Mouse (Mus musculus) embryonic facial prominence, embryonic 13.5 days (tissue): Measurements from ENCODE around the gene Slc16a10. TPM values are rescaled to one million over a fixed set of nuclear protein-coding genes. Genes with fewer than 3 reads are reported as not detected.

Experiments used
- ATAC-seq: fragments of 200-750 bp; cut with Nextera tagmentation; 2 replicates; pipeline ENCODE4 v1.8.0; 2017; ENCODE audit warnings: low read depth; ENCODE audit not compliant: insufficient number of reproducible peaks, insufficient read depth, low FRiP score, low TSS enrichment
- H3K27ac ChIP-seq: fragments of 300-500 bp; sonication (generic); 2 replicates; pipeline ENCODE4 v1.5.1; 2015; ENCODE audit warnings: moderate library complexity, mild to moderate bottlenecking, inconsistent platforms
- H3K27me3 ChIP-seq: fragments of 300-500 bp; sonication (generic); 2 replicates; pipeline ENCODE4 v1.6.1; 2015; ENCODE audit warnings: mild to moderate bottlenecking, inconsistent platforms
- H3K36me3 ChIP-seq: fragments of 300-500 bp; sonication (generic); 2 replicates; pipeline ENCODE4 v1.6.1; 2015; ENCODE audit warnings: mild to moderate bottlenecking, inconsistent platforms
- H3K4me1 ChIP-seq: fragments of 300-500 bp; sonication (generic); 2 replicates; pipeline ENCODE4 v1.6.1; 2015; ENCODE audit warnings: inconsistent platforms
- H3K4me2 ChIP-seq: fragments of 300-500 bp; sonication (generic); 2 replicates; pipeline ENCODE4 v1.6.1; 2015; ENCODE audit warnings: moderate library complexity, mild to moderate bottlenecking, inconsistent platforms
- H3K4me3 ChIP-seq: fragments of 300-500 bp; sonication (generic); 2 replicates; pipeline ENCODE4 v1.5.1; 2015; ENCODE audit warnings: mild to moderate bottlenecking, inconsistent platforms
- H3K9ac ChIP-seq: fragments of 300-500 bp; sonication (generic); 2 replicates; pipeline ENCODE4 v1.6.1; 2015; ENCODE audit warnings: mild to moderate bottlenecking, inconsistent platforms
- H3K9me3 ChIP-seq: fragments of 300-500 bp; sonication (generic); 2 replicates; pipeline ENCODE4 v1.6.1; 2016; ENCODE audit warnings: inconsistent platforms
- WGBS: fragments of 180-500 bp; shearing (Covaris S2); methylation state at CpG from one replicate; pipeline ENCODE4 v1.1.7; 2015; ENCODE audit warnings: mixed read lengths; 5-methylcytosine and 5-hydroxymethylcytosine counted together
- polyA plus RNA-seq: library from polyadenylated mRNA; unstranded; fragments of >200 nt; fragmentation: Nextera tagmentation; extraction: Ambion mirVana; gene quantifications from 2 replicates; pipeline ENCODE4 v1.2.1, GENCODE M21; 2015

The Slc16a10 gene
- polyA plus RNA-seq, 1 experiment from 2014 or later: 6.8 TPM

DNA sequence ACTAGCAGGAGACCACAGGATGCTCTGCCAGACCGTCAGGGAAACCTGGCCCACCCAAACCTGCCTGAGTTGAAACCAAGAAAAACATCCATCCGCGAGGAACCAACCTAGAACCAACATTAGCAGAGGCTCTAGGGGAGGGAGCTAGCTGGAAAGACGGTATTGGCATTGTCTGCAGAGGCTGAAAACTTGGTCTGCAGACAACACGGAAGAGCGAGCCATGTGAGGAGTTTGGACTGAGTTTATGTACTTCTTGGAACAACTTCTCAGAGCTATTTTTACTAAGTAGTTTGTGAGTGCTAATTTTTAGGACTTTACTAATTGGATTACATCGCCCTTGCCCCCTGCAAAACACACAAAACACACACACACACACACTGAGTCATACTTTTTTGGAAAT, 59.4 kb downstream of the Slc16a10 start:
- no peak for ATAC-seq
- peaks cover 15% of the 10 kb centered on the region for H3K4me1 ChIP-seq
- H3K4me2 ChIP-seq: no peak overlapping the region
- no peaks in the 10 kb centered on the region for H3K27me3 ChIP-seq
- no peak overlapping the region for H3K9ac ChIP-seq
- no peak overlapping the region for H3K4me3 ChIP-seq
- no peak overlapping the region for H3K27ac ChIP-seq
- H3K9me3 ChIP-seq: no peaks in the 10 kb centered on the region
- no peaks in the 10 kb centered on the region for H3K36me3 ChIP-seq
- WGBS: 88% methylated on average over 7 of the region's 7 CpGs

DNA sequence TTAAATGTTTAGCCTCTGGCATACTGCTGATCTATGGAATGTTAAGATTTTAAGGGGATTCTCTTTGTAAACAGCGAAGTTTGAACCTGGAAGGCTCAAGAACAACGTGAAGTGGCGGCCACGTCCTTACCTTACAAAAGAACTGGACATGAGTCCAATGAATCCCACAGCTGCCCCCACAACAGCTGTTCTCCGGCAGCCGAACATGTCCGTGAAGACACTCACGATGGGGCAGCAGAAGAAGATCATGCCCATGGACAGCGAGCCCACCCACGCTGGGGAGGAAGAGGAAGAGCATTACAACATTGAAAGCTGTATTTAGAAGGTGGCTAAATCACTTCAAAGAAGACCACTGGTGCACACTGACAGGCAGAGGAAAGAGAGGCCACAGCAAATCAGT, 61.5 kb downstream of the Slc16a10 start:
- Histone ChIP-seq H3K27me3 (no peaks in the 10 kb centered on the region), H3K36me3 (no peaks in the 10 kb centered on the region), H3K4me2 (no peak overlapping the region), H3K4me1 (peaks cover 15% of the 10 kb centered on the region), H3K27ac (no peak overlapping the region), H3K4me3 (no peak overlapping the region), H3K9ac (no peak overlapping the region), H3K9me3 (no peaks in the 10 kb centered on the region)
- no peak for ATAC-seq
- 41% methylated on average over 10 of the region's 10 CpGs for WGBS

DNA sequence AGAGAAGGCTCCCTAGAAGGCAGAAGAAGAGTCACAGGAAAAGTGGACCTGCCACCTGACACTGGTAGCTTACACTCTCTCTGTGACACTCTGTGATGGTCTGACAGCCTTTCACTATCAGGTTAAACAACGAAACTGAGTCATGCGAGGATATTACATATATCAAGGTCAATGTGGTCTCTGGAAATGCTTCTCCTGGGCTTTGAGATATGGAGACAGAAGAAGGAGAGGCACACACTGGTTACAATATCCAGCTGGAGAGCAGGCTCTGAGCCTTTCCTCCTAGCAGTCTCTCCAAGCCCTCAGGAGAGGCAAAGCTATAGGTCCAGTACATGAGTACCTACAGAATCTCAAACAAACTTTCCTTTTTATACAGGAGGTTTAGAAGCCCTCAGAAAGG, 62.8 kb downstream of the Slc16a10 start:
- H3K4me2 ChIP-seq: no peak overlapping the region
- no peak overlapping the region for H3K27ac ChIP-seq
- H3K9ac ChIP-seq: no peak overlapping the region
- H3K4me3 ChIP-seq: no peak overlapping the region
- H3K4me1 ChIP-seq: peaks cover 8% of the 10 kb centered on the region
- H3K36me3 ChIP-seq: no peaks in the 10 kb centered on the region
- no peaks in the 10 kb centered on the region for H3K27me3 ChIP-seq
- no peak for ATAC-seq
- no peaks in the 10 kb centered on the region for H3K9me3 ChIP-seq
- 83% methylated on average over 2 of the region's 2 CpGs for WGBS

GRCm38 (mm10) chr10:40077960-40078353, 64.1 kb downstream of the Slc16a10 start:
- no peaks in the 10 kb centered on the region for H3K36me3 ChIP-seq
- no peak overlapping the region for H3K9ac ChIP-seq
- no peak for ATAC-seq
- H3K4me2 ChIP-seq: no peak overlapping the region
- no peaks in the 10 kb centered on the region for H3K9me3 ChIP-seq
- 80% methylated on average over 6 of the region's 6 CpGs for WGBS
- H3K4me1 ChIP-seq: peaks cover 4% of the 10 kb centered on the region; the same call in 1 of the 2 replicates
- H3K4me3 ChIP-seq: no peak overlapping the region
- no peaks in the 10 kb centered on the region for H3K27me3 ChIP-seq
- no peak overlapping the region for H3K27ac ChIP-seq

GRCm38 (mm10) chr10:40077346-40077959, 64.6 kb downstream of the Slc16a10 start:
- Histone ChIP-seq H3K4me1 (peaks cover 4% of the 10 kb centered on the region; the same call in 1 of the 2 replicates), H3K9ac (no peak overlapping the region), H3K27me3 (no peaks in the 10 kb centered on the region), H3K9me3 (no peaks in the 10 kb centered on the region), H3K27ac (no peak overlapping the region), H3K36me3 (no peaks in the 10 kb centered on the region), H3K4me2 (no peak overlapping the region), H3K4me3 (no peak overlapping the region)
- ATAC-seq: no peak
- 87% methylated on average over 4 of the region's 4 CpGs for WGBS

- WGBS: 92% methylated on average over 6 of the region's 6 CpGs
Measured at GRCm38 (mm10) chr10:40073608-40074007, 68.5 kb downstream of the Slc16a10 start.

GRCm38 (mm10) chr10:40070684-40071083, 71.4 kb downstream of the Slc16a10 start:
- 70% methylated on average over 9 of the region's 9 CpGs for WGBS
- Histone ChIP-seq H3K4me1 (peaks cover 6% of the 10 kb centered on the region; the same call in 1 of the 2 replicates), H3K4me3 (no peak overlapping the region), H3K27me3 (no peaks in the 10 kb centered on the region), H3K27ac (no peak overlapping the region), H3K36me3 (no peaks in the 10 kb centered on the region), H3K9me3 (no peaks in the 10 kb centered on the region), H3K4me2 (no peak overlapping the region), H3K9ac (no peak overlapping the region)
- no peak for ATAC-seq

More at GRCm38 (mm10) chr10:40073608-40074007, 68.5 kb downstream of the Slc16a10 start:
- no peak overlapping the region for H3K9ac ChIP-seq
- no peaks in the 10 kb centered on the region for H3K9me3 ChIP-seq
- peaks cover 6% of the 10 kb centered on the region; the same call in 1 of the 2 replicates for H3K4me1 ChIP-seq
- H3K36me3 ChIP-seq: no peaks in the 10 kb centered on the region
- no peak for ATAC-seq
- H3K27me3 ChIP-seq: no peaks in the 10 kb centered on the region
- no peak overlapping the region for H3K4me3 ChIP-seq
- H3K27ac ChIP-seq: no peak overlapping the region
- no peak overlapping the region for H3K4me2 ChIP-seq

- Histone ChIP-seq H3K9ac (no peak overlapping the region), H3K4me2 (no peak overlapping the region), H3K9me3 (no peaks in the 10 kb centered on the region), H3K36me3 (no peaks in the 10 kb centered on the region), H3K27ac (no peak overlapping the region), H3K4me3 (no peak overlapping the region), H3K4me1 (peaks cover 9% of the 10 kb centered on the region; the same call in 1 of the 2 replicates), H3K27me3 (no peaks in the 10 kb centered on the region)
- no peak for ATAC-seq
- WGBS: 33% methylated on average over 4 of the region's 4 CpGs
Measured at GRCm38 (mm10) chr10:40069270-40069669, 72.8 kb downstream of the Slc16a10 start.

GRCm38 (mm10) chr10:40068595-40068994, 73.5 kb downstream of the Slc16a10 start:
- peaks cover 9% of the 10 kb centered on the region; the same call in 1 of the 2 replicates for H3K4me1 ChIP-seq
- H3K4me3 ChIP-seq: no peak overlapping the region
- H3K36me3 ChIP-seq: no peaks in the 10 kb centered on the region
- no peaks in the 10 kb centered on the region for H3K9me3 ChIP-seq
- no peaks in the 10 kb centered on the region for H3K27me3 ChIP-seq
- WGBS: 79% methylated on average over 10 of the region's 10 CpGs
- H3K4me2 ChIP-seq: no peak overlapping the region
- no peak overlapping the region for H3K27ac ChIP-seq
- no peak for ATAC-seq
- H3K9ac ChIP-seq: no peak overlapping the region

DNA sequence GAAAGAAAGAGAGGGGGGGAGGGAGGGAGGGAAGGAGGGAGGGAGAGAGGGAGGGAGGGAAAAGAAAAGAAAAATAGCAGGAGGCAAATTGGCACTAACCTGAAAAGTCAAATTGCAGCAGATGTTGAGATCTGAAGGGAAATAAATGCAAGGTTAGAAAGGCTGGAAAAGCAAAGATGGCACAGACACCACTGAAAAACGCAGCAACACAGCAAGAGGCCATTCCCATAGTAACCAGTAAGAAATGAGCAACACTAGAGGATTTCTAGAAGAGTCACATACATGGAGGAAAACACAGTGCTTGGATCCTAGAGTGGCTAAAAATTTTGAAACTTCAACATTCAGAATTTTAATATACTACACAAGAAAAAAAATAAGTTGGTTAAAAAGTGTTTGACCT, 74.5 kb downstream of the Slc16a10 start:
- Histone ChIP-seq H3K9ac (no peak overlapping the region), H3K4me1 (peaks cover 9% of the 10 kb centered on the region; the same call in 1 of the 2 replicates), H3K36me3 (no peaks in the 10 kb centered on the region), H3K27me3 (no peaks in the 10 kb centered on the region), H3K4me3 (no peak overlapping the region), H3K9me3 (no peaks in the 10 kb centered on the region), H3K4me2 (no peak overlapping the region), H3K27ac (no peak overlapping the region)
- 47% methylated on average over 1 of the region's 1 CpGs for WGBS
- ATAC-seq: no peak

- no peaks in the 10 kb centered on the region for H3K27me3 ChIP-seq
- peaks cover 9% of the 10 kb centered on the region; the same call in 1 of the 2 replicates for H3K4me1 ChIP-seq
- no peak overlapping the region for H3K27ac ChIP-seq
- no peaks in the 10 kb centered on the region for H3K36me3 ChIP-seq
- no peak overlapping the region for H3K4me2 ChIP-seq
- no peak overlapping the region for H3K4me3 ChIP-seq
- no peak overlapping the region for H3K9ac ChIP-seq
- no peaks in the 10 kb centered on the region for H3K9me3 ChIP-seq
- no peak for ATAC-seq
- WGBS: 67% methylated on average over 1 of the region's 1 CpGs
Measured at GRCm38 (mm10) chr10:40067071-40067470, 75.0 kb downstream of the Slc16a10 start.

GRCm38 (mm10) chr10:40065357-40065756, 76.7 kb downstream of the Slc16a10 start:
- Histone ChIP-seq H3K36me3 (no peaks in the 10 kb centered on the region), H3K9me3 (no peaks in the 10 kb centered on the region), H3K4me1 (peaks cover 9% of the 10 kb centered on the region; the same call in 1 of the 2 replicates), H3K27me3 (no peaks in the 10 kb centered on the region), H3K4me3 (no peak overlapping the region), H3K27ac (no peak overlapping the region), H3K9ac (no peak overlapping the region), H3K4me2 (no peak overlapping the region)
- WGBS: 26% methylated on average over 3 of the region's 3 CpGs
- ATAC-seq: no peak
